Mouse (Mus musculus): ENCODE measurements around the gene Daam1.
"Not testable (repeated sequence)": the region's sequence is repeated elsewhere in the genome, so short reads cannot be mapped to it uniquely, and the experiment has no call there.

Gene Daam1

DNA sequence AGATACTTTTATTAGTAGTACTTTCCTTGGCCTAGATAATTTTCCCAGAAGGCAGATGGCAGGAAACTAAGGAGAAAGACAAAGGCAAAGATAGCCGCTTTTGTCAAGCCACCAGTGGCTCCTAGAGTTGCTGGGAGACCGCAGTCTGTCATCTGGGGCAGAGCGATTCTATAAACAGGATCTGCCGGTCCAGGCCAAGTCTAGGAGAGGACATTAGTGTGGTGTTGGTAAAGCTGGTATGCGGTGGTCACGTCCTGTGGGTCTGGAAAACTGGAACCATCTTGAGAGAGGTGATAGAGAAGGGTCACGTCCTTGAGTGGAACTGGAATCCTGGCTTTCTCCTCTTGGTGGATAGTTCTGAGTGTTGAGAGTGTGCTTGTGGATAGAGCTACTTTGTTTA is 3.2 kb downstream of the Daam1 start:
- DNase-seq (ENCODE audit: low spot score in 2 of 2), result no peak

DNA sequence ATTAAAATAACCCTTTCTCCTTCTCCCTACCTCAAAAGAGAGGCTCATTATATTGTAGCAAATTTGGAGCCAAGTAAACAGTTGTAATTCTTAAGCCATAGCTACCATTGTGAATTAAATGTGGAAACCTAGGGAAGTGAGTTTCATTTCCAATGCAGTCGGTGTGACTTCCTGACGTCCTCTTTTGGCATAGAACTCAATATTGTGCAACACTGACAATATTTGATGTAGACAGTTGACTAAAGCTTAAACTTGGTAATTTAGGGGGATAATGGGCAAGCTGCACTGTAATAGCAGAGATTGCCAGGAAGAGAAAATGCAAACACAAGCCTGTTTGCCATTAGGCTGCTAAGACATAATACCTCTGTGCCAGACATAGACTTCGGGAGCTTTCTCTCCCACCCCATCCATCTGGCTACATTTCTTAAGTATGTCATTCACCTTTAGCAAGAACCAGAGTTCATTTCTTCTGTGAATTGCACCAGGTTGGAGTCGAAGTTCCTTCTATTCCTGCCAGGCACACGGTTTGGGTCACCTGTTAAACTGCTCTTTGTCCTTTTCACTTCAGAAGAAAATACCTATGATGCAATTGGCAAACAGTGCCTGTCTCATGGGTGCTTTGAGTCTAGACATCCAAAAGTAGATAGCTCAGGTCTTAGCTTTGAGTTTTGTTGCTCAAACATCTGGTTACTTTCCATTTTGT is 5.2 kb downstream of the Daam1 start:
- DNase-seq (ENCODE audit: low spot score in 2 of 2), result no peak

DNA sequence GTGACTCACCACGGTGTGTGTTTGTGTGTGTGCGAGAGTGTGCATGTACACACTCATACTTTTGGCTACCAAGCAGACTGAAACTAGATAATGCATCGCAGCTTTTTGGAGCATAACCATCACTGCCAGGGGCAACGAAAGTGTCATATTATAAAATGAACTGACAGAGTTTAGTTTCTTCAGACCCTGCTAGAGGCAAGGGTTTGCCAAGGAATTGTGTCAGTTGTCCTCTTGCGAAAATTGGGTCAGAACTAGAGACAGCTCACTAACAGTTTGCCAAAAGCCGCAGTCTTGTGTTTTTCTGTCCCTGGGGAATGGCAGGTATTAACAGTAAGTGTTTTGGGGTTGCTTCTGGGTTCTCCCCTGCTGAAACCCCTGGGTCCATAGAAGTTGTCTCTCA is 5.9 kb downstream of the Daam1 start:
- DNase-seq (ENCODE audit: low spot score in 2 of 2), result no peak

DNA sequence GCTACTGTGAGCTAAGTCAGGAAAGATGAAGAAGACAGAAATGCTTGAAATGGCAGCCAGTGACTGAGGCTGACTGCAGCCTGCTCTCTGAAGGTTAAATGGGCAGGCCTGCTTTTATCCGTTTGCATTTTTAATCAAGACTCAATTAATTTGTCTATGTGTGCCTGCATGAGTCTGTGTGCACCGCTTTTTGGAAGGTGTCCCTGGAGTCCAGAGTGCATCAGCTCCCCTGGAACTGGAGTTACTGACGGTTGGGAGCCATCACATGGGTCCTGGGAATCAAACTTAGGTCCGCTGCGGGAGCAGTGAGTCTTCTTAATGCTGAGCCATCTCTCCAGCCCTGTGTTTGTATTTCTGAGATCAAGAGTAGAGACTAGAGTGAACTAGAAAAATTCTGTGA is 6.7 kb downstream of the Daam1 start:
- DNase-seq (ENCODE audit: low spot score in 2 of 2), result no peak

DNA sequence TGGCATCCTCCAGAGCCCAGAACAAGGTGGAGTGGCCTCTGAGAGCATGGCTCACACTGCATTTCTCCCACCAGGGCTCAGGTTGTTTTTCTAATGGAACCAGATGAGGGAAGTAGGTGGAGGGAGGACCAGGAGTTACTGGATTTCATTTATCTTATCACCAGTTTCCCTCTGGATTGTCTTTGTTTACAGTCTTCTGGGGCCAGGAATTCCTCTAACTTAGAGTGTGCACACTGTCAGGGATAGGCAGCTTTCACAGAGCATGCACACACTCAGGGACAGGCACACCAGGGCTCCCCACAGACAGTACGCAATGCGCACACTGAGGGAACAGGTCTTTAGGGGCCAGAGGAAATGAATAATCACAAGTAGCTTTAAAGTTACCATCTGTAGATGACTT is 7.4 kb downstream of the Daam1 start:
- DNase-seq (ENCODE audit: low spot score in 2 of 2), result no peak

DNA sequence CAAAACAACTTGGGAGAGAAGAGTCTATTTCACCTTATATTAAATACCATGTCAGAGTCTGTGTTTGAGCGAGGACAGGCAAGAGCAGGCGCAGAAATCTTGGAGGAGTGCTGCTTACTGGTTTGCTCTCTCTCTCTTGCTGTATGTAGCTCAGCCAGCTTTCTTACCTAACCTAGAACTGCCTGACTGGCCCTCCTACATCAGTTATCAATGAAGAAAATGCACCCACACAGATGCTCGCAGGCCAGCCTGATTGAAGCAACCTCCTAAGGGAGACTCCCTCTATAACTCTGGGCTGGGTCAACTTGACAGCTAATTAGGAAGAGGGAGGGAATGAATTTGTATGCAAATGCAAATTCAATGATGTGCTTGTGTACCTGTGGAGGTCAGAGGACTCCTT is 8.8 kb downstream of the Daam1 start:
- no peak for DNase-seq (ENCODE audit: low spot score in 2 of 2)

DNA sequence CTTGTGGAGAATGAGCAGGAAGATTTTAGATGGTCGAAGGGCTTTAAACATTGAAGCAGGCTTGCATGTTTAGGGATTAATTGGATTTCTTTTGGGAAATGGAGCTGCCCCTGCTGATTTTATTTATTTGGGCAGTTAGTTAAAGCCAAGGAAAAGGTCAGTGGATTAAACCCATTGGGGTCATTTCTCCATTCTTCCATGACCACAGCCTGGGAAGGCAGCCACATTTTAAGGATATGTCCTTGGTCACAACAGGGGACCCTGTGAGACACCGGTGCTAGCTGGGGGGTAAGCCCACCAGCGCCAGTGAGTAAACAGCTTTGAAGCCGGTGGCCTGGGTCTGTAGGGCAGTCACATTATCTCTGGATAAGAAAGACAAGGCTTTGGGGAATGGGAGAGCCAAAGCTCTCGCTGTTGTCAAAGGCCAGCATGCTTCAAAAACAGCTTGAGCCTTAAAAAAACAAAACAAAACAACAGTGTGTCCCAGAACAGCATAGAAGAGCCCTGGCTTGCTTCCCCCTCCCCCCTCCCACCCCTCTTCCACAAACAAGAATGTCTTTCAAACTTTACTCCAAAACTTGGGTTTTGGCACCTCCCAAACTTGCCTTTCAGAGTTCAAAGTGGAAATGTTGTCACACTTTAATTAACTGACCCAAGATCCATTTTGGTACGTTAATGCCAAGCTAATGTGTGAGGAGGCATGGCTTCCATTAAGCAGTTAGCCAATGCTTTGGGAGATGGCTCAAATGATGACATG is 9.7 kb downstream of the Daam1 start:
- no peak for DNase-seq (ENCODE audit: low spot score in 2 of 2)

DNA sequence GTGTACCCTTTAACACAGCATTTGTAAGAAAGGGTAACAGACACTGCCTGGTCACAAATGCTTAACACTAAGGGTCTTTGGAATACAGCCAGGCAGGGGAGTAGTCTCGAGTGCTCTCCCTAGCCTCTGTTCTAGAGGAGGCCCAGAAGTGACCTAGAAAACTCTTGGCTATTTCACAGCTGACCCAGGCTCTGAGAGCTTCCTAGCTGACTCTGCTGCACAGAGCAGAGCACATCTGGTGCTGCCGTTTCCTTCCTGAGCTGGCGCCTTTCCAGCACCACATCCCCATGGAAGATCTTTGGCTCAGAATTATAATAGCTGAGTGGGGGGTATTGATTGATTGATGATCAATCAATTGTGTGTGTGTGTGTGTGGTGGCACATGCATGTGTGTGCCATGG is 11.1 kb downstream of the Daam1 start:
- DNase-seq (ENCODE audit: low spot score in 2 of 2), result no peak

DNA sequence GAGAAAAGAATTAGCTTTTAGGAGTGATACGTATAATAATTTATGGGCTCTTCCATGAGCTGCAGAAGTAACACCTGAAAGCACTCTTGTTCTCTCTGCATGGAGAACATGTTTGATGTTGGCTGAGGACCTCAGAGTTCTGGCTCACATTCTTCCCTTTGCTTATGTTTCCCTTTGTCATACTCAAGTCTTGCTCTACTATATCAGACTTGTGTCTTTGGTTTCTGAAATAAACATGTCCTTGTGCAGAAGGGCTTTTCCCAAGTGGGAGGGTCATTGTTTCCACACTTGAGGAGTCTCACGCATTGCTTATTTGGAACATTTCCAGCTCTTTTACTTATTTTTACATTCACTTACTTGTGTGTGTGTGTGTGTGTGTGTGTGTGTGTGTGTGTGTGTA is 11.7 kb downstream of the Daam1 start:
- DNase-seq (ENCODE audit: low spot score in 2 of 2), result no peak

DNA sequence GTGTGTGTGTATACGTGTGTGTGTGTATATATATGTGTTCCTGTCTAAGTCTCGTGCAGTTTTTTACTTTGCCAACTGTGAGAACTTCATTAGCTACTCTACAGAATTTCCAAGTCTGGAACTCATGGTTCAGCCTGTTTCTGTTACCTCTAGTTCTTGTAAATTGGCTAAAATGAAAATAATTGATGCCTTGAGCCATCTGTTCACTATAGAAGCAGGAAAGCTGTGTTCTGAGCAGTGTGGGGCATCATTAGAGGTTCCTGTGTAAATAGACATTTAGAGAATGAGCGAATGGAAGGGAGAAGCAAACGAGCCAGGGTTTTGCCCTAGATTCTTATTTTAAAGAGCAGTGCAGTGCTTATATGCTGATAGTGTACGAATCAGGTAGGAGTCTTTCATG is 14.6 kb downstream of the Daam1 start:
- DNase-seq (ENCODE audit: low spot score in 2 of 2), result no peak

DNA sequence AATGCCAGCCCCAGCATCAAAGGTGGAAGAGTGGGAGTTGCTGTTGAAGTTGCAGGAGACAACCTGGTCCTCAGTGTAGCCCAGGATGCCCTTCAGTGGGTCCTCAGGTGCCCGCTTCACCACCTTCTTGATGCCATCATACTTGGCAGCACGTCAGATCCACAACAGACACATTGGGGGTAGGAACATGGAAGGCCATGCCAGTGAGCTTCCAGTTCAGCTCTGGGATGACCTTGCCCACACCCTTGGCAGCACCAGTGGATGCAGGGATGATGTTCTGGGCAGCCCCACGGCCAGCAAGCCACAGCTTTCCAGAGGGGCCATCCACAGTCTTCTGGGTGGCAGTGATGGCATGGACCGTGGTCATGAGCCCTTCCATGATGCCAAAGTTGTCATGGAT is 15.5 kb downstream of the Daam1 start:
- DNase-seq (ENCODE audit: low spot score in 2 of 2), result not testable (repeated sequence)

DNA sequence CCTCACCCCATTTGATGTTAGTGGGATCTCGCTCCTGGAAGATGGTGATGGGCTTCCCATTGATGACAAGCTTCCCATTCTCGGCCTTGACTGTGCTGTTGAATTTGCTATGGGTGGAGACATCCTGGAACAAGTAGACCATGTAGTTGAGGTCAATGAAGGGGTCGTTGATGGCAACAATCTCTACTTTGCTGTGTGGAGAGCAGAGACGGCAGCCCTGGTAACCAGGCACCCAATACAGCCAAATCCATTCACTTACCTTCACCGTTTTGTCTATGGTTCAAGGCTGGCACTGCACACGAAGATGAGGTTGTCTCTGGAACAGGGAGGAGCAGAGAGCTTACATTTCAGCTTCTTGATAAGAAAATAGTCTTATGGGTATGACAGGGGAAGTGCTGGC is 16.1 kb downstream of the Daam1 start:
- DNase-seq (ENCODE audit: low spot score in 2 of 2), result not testable (repeated sequence)

DNA sequence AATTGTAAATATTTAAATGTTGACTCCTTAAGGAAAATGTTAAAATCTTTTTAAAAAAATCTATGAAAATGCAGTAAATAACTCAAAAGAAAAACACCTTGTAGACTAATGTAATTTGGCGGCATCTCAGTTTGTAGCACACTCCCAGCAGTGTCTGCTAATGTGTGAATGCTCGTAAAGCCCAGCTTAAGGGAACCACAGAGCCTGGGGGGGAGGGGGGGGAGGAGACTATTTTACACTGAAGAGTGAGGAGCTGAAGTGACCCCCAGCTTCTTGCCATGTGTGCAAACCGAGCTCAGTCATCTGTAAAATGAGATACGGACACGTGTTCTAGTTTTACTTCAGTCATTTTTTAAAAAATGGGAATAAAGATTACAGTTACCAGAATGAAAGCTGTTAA is 16.7 kb downstream of the Daam1 start:
- no peak for DNase-seq (ENCODE audit: low spot score in 2 of 2)

DNA sequence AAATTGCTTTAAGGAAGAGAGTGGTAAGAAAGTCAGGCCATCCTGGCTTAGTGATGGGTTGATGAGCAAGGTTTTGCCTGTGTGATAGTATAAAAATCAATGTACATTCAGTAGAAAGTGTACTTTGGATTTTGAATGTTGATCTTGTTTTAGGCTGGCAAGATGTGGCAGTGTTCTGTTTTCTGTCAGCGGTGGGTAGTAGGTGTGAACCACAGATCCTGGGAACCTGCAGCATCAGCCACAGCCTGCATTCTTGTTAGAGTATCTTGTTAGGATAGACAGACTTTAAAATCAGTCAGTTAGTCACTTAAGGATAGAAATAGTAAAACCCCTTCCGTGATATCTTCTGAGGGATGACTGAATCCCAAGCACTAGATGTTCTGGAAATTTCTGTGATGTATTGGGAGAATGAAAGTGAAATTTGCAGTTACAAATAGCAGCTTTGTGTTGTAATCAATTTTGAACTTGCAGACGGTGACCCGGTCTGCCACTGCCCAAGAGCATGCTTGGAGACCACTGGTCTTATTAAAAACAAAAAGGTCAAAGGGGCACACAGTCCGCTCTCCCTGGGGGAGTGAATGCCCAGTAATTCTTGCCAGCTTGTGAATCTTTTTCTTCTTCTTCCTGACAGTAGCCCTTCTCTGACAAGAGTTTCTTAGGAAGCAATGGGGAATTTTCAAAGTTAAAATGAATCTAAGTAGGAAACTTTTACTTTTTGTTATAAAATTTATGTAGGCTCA is 17.3 kb downstream of the Daam1 start:
- no peak for DNase-seq (ENCODE audit: low spot score in 2 of 2)

DNA sequence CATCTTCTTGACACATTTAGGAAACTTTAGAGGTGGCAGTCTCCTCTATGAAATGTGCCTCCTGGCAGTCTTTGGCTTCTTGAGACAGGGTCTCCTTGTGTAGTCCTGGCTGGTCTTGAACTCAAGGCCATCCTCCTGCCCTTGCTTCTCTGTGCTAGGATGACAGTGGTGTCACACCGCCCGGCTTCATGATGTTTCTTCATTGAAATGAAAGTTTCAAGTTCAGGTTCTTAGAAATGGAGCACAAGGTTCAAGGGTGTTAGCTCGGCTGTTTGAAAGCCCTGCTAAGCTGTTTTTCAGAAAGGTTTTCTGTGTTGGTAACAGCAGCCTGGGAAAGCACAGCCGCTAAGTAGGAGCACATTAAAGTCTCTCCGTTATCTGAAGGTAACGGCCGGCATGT is 18.2 kb downstream of the Daam1 start:
- DNase-seq (ENCODE audit: low spot score in 2 of 2), result no peak

DNA sequence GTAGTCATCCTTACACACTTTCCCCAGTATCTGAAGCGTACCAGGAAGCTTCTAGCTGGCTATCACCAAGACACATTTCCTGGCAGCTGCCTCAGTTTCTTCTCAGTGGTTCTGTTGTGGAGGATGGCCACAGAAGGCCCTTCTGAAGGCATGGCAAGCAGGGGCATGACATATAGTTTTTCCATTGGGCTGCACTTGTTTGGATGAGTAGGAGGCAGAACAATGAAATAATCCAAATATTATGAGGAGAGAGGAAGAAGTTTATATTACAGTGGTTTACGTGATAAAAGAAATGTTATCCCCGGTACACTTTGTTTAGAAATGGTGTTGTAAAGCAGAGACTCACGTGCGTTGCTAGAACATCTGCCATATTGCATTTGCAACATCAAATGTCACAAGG is 19.3 kb downstream of the Daam1 start:
- DNase-seq (ENCODE audit: low spot score in 2 of 2), result no peak

DNA sequence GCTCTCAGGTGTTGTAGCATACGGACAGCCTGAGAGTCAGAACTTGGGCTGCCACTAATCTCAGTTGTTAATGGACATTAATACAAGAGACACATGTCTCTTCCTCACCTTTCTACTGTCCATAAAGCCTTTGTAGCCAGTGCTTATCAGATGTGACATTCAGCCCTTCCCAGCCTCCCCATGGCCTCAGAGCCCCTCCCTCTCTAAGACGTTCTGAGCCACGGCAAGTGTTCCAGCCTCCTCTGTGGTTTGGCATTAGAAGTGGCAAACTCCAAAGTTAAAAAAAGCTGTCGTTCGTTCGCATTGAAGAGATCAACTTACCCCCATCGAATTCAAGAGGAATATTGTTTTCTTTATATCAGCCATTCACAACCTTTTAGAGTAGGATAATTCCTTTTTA is 21.8 kb downstream of the Daam1 start:
- DNase-seq (ENCODE audit: low spot score in 2 of 2), result no peak

DNA sequence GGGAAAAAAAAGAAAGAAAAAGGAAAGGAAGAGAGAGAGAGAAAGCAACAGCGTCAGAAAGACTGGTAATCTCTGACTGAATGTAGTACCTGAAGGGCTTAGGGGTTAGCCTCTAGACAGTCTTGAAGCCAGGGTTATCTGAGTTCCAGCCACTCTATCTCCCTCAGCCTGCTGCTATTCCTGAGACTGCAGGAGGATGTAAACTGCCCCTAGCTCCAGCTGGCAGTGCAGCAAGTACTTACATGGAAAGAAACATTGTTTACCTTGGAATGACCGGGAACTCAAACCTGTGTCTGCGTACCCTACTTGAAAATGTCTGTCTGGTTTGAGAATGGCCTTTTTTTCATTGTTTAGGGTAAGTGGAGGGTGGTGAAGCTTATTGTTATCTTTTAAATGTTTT is 22.8 kb downstream of the Daam1 start:
- no peak for DNase-seq (ENCODE audit: low spot score in 2 of 2)

DNA sequence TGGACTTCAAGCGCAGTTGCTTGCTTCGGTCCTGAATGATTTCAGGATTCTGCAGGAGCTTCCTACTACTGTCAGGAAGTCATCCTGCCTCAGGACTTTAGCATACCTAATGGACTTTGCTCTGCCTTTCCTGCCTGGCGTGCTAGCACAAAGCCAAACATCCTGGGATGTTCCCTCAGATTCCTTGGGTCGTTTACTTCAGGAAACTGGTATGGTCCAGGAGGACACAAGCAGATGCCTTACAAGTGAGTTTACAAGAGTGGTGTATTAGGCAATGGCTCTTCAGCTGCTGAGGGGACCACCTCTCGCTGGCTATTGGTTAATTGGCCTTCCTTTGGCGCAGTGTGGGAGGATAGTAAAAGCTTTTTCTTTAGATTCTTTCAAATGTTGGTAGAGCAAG is 23.3 kb downstream of the Daam1 start:
- DNase-seq (ENCODE audit: low spot score in 2 of 2), result no peak

DNA sequence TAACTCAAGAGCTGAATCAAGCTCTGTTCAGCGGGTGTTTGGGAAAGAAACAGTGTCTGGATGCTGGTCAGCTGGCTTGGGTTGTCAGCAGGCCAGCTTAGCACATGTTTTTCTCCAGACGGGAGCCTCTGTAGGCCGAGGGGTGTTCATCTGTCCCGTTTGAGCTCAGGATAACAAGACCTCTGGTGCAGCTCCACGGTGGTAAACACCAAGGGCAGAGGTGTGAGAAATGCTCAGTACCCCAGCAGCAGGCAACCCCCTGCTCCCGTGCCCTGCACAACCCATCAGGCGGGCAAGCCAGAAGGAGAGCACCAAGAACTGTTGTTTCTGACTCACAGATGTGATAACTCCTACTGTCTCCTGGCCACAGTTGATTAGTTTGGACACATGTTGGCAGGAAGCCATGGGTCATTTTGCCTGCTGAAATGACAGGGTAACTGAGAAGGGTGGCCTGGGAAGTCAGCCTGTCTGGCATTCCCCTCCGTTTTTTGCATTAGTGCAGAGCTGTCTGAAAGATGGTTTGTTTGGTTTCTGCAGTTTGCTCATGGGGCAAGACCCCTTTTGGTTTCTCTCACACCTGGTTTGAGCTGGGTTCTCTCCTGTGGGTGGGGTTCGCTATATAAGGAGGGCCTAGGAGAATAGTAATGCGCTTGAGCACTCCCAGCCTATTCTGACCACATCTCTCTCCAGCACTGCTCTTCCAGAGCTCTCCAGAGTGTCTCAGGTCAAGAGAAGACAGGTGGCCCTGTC is 25.0 kb downstream of the Daam1 start:
- no peak for DNase-seq (ENCODE audit: low spot score in 2 of 2)

DNA sequence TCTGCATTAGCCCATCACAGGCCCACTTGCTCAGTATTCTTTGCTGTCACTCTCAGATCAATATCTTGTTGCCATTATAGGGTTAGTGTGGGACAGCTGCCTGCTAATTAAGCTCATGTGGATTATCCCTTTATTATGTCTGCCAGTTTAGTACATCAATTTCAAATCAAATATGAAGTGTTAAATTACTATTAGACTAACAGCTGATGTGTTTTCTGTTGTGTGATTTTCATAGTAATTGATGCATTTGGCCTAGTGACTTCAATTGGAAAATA is 25.5 kb downstream of the Daam1 start:
- no peak for DNase-seq (ENCODE audit: low spot score in 2 of 2)

DNA sequence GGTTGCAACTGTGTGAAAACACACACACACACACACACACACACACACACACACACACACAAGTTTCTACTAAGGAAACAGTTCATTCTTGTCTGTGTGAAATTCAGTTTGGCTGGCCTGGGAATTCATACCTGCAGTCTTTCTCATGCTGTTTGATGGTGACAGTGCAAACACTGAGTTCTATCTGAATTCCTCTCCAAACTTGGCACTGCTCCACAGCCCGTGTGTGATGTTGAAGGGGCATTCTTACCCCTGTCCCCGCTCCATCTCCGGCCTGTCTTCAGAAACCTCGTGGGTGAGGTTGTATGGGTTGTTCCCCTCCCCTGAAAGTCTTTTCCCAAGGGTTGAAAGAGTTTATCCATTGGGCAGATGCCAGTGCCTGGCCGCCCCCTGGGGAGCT is 28.2 kb downstream of the Daam1 start:
- no peak for DNase-seq (ENCODE audit: low spot score in 2 of 2)

Data from spleen, postnatal 4 days (tissue).